Mouse (Mus musculus) left cerebral cortex, postnatal 14 days (tissue): ENCODE data around the gene Bola1. TPM values are rescaled to one million over a fixed set of nuclear protein-coding genes. Genes with fewer than 3 reads are reported as not detected.
A peak's percentile ranks its signal among the peaks of the same experiment; 100 is the strongest.
"Not testable (repeated sequence)": the region's sequence is repeated elsewhere in the genome, so short reads cannot be mapped to it uniquely, and the experiment has no call there.

Experiments
- DNase-seq, 2 experiments: peaks; one replicate each; pipeline ENCODE4 v3.0.0; 2021 to 2022; ENCODE audit warnings: low spot score in 2 of 2, mixed read lengths in 1 of 2
- intact Hi-C: fragments of 180-260 bp; cut with DNase I; formaldehyde crosslinking; loops from one replicate; pipeline ENCODE4 v1.15.1; 2025
- total RNA-seq, 2 experiments: library from RNA; stranded (reverse); gene quantifications; 2 replicates each; pipeline ENCODE4 v1.2.3; 2021

Bola1 gene
- total RNA-seq, 2 experiments from 2014 or later, result 16.8 to 17.6 TPM

DNA sequence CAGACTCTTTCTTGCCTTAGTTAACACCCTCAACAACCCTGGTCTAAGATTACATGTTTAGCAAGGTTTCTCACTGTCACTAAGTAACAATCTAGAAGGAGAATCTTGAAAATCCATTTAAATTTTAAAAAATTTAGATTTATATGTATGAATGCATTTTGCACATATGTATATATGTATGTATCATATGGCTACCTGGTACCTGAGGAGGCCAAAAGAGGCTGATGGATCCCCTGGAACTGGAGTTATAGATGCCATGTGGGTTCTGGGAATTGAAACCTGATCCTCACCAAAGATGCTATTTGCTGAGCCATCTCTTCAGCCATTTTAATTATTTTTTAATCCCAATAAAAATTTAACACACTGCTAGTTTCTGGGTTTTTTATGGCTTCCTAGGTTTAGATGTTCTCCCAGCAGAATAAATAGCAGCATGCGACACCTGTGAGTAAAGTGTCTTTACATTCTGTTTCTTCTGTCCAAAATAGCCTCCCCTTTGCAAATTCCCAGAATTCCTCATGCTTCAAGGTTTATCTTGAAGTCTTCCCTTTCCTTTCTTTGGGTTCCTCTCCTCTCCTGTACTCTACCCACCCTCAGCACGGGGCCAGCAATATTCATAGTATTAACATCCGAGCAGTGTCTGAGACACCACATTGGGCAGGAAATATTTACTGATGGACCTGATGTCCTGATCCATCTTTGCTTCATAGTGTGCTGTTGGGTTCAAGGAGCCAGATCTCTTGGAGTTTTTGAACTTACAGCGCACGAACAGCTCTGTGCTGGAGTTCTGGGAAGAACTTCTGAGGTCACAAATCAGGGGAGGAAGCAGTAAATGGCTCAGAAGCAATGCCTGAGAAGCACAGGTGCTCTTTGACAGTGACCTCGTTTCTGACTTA is 28.9 kb upstream of the Bola1 start:
- no peak for DNase-seq
- intact Hi-C loops, result no loop called here

DNA sequence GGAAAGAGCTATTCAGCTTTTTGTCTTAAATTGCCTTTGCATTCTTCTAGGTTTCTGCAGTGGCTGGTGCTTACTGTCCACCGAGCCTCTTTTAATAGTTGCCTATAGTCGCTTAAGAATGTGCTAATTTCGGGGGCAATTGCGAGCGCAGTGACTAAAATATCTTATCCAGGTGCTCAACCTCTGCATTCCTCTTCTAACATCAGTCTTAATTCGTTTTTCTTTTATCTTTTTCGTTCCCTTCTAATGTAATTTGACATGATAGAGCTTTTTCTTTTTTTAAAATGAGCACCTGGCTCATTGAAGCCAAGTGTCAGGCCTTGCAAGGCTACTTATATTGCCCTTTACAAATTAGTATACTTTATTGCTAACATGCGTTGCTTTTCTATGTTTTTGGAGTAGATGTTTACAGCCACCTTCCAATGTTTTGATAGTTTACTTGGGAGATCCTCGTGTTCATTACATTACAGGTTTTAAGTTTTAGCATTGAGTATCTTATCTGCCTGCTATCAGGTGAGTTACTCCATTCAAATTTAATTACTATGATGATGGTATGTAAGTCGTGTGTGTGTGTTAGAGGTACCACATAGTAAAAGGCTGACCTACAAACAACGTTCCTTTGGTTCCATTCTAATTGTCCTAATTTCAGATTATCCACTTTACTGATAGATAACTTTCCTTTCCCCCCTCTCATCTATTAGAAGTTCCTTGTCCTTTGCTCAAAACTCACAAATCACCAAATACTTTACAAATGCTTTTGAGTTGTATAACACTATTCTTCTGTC is 28.0 kb upstream of the Bola1 start:
- intact Hi-C loops, result no loop called here
- no peak for DNase-seq

DNA sequence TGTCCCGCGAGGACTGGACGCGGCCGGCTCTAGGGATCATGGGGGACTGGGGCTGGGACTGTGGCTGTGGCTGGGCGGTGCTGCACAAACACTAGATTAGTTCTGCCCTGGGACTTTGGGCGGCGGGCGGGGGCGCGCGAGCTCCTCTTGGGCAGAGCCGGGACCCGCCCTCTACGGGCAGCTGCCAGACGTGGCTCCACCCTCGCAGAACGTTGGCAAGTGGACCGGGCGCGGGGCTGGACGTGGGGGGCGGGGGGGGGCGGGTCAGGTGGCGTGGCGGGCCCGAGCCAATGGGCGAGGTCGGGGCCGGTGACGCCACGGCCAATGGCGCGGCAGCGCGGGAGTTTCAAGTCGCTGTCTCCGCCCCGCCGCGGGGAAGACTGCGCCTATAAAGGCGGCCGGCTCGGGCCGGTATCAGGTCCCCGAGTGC is 26.9 kb upstream of the Bola1 start, which contains the start of gene Hist2h3c1:
Hist2h3c1 (plus strand) TSS at position 259 of the 430 bp plus-strand sequence.
- intact Hi-C loops, DNase-seq: not testable (repeated sequence)

DNA sequence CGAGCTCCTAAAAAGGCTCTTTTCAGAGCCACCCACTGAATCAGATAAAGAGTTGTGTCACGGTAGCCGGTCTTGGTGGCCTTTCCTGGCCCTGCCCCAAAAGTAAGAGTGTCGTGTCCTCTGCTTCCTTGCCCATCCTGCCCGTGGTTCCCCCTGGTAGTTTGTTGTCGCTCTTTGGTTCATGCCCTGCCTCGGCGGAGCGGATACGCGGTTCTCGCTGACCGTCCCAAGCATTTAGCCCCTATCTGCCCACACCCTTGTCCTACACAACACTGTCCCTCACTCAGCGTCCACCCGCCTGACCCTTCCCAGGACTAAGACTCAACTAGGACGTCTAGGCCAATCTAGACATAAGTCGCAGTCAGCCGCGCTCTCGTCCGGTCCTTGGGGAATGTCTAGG is 26.5 kb upstream of the Bola1 start:
- intact Hi-C loops, result not testable (repeated sequence)

DNA sequence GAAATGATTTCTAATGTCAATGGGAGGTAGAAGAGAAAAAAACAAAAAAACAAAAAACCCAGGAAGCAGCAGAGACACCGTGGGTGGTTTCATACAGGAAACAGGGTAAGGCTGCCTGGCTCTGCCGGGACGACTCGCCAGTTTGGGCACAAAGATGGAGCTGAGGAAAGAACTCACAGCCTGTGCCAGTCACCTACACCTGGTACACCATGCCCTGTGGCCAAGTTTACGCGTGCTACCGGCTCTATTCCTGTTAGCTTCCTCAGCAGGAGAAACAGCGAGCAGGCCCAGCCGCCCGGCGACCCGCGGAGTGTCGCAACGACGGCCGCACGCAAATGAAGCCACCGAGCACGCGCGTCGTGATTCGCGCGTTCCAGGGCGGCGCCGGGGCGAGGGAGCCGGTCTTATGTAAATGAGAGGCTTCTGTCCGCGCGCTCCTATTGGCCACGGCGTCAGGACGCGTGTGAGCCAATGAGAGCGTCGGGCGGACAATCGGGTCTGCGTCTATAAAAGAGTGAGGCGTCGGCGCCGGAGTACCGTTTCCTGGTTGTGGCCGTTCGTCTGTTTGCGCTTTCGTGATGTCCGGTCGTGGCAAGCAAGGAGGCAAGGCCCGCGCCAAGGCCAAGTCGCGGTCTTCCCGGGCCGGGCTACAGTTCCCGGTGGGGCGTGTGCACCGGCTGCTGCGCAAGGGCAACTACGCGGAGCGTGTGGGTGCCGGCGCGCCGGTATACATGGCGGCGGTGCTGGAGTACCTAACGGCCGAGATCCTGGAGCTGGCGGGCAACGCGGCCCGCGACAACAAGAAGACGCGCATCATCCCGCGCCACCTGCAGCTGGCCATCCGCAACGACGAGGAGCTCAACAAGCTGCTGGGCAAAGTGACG is 25.7 kb upstream of the Bola1 start, which contains the start of gene Hist2h2aa1:
Hist2h2aa1 (plus strand) TSS at position 495 of the 884 bp plus-strand sequence.
- intact Hi-C loops, result not testable (repeated sequence)
- DNase-seq, result peak; percentile 86

More for the DNA sequence above, 26.5 kb upstream of the Bola1 start:
- not testable (repeated sequence) for DNase-seq

DNA sequence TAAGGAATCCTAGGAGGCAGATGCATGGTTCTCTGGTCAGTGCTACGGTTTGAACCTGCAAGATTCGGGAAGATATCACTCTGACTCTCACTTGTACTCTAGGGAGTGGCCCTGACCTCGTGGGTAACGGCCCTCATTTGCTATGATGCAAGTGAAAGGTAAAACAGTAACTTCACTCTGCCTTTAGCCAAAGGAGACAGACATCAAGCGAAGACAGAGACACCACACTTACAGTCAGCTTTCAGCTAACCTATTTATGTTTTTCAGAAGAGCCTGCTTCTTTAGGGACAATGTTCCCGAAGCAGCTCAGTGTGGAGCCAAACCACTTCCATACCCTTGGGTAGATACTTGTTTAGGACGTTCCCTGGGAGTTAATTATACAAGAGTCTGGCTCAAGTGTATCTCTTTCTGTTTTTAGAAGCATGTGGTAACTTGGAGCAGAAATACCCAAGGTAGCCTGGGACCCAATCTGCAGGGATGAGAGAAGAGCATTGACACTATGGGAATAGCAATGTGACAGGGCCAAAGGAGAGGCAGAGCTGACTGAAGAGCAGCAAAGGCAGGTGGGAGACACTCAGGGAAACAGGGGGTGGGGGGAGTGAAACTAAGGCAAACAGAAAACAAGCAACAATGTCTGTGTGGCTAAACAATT is 24.5 kb upstream of the Bola1 start:
- intact Hi-C loops, result no loop called here
- no peak for DNase-seq

DNA sequence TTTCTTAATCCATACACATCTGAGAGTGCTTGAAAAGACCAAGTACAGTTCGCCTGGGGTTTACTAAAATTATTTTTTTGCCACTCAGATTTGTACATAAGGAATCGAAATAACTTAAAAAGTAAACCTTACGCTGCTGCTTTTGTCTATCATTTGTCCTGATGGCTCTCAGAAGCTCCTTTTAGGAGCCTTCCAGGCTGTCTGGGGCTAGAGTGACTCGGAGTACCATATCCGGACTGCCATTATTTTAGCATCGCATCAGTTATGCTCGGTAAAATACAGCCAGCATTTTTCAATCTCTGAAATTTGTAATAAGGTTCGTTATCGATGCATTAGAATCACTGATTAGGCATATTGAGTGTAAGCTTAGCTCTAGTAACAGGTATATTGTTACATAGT is 21.3 kb upstream of the Bola1 start:
- DNase-seq, result no peak
- intact Hi-C loops, result no loop called here

DNA sequence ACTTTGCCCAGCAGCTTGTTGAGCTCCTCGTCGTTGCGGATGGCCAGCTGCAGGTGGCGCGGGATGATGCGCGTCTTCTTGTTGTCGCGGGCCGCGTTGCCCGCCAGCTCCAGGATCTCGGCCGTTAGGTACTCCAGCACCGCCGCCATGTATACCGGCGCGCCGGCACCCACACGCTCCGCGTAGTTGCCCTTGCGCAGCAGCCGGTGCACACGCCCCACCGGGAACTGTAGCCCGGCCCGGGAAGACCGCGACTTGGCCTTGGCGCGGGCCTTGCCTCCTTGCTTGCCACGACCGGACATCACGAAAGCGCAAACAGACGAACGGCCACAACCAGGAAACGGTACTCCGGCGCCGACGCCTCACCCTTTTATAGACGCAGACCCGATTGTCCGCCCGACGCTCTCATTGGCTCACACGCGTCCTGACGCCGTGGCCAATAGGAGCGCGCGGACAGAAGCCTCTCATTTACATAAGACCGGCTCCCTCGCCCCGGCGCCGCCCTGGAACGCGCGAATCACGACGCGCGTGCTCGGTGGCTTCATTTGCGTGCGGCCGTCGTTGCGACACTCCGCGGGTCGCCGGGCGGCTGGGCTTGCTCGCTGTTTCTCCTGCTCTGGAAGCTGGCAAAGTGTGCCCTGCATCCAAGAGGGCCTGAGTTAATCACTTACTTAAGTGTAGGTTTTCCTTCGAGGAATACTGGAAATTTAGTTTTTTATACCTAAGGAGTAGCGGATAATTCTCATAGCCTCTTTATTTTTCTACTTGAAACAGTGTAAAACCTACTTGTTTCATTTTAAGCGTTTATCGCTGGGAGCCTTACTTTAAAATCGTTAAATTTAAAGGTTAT is 20.7 kb upstream of the Bola1 start, which contains the start of gene Hist2h2aa2:
Hist2h2aa2 (minus strand) TSS at position 328 of the 850 bp plus-strand sequence.
- intact Hi-C loops, result not testable (repeated sequence)
- peak; percentile 95 to 99 for DNase-seq

DNA sequence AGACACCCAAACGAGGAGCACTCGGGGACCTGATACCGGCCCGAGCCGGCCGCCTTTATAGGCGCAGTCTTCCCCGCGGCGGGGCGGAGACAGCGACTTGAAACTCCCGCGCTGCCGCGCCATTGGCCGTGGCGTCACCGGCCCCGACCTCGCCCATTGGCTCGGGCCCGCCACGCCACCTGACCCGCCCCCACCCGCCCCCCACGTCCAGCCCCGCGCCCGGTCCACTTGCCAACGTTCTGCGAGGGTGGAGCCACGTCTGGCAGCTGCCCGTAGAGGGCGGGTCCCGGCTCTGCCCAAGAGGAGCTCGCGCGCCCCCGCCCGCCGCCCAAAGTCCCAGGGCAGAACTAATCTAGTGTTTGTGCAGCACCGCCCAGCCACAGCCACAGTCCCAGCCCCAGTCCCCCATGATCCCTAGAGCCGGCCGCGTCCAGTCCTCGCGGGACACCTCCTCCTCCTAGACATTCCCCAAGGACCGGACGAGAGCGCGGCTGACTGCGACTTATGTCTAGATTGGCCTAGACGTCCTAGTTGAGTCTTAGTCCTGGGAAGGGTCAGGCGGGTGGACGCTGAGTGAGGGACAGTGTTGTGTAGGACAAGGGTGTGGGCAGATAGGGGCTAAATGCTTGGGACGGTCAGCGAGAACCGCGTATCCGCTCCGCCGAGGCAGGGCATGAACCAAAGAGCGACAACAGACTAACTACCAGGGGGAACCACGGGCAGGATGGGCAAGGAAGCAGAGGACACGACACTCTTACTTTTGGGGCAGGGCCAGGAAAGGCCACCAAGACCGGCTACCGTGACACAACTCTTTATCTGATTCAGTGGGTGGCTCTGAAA is 19.7 kb upstream of the Bola1 start, which contains the start of gene Hist2h3c2:
Hist2h3c2 (minus strand) TSS at position 174 of the 840 bp plus-strand sequence.
- DNase-seq, intact Hi-C loops: not testable (repeated sequence)

DNA sequence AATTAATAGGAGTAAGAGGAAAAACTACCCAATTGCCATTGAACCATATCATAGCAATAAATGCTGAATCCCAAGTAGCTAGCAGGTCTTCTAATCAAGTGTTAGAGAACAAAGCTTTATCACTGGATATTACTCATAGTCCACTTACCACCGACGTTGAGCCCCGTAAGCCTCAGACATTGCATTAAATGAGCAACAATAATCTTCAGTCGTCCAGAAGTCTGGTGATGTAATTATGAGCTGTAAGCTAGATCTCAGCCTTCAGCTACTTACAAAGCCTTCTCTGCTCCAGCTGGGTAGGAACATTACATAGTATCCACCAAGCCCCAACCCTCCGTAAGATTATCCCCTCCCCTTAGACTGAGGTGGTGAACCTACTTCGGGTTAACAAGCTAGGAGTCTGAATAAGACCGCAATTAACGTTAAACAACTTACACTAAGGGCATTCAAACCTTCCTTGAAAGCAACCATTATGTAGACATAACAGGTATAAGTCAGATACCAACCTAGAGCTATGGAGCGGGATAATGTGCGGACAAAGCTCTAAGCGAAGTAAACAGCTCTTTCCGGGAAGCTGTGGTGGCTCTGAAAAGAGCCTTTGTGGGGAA is 18.5 kb upstream of the Bola1 start:
- DNase-seq, result no peak
- intact Hi-C loops, result no loop called here

DNA sequence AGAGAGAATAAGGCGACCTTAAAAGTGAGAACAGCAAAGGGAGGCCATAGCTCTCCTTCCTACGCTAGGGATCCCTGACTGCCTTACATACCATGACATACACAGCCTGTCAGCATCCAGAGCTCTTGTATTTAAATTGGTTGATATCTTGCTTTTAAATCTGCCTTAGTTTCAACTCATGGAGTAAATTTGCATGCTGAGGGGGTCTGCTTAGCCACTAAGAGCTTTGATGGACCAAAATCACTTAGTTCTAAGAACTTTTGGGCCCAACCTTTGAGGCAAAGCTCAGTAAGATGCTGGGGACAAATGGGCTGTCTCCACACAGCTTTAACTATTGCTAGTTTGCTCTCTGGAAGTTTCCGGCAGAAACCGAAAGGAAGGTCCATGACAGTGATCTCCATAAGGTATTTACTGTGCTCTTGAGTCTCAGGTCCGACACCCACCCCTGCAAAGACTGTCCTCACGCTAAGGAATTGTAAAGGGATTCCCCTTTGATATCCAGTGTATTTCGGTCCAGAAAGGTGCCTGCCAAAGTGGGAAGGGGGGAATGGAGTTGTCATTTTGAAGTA is 17.9 kb upstream of the Bola1 start:
- no peak for DNase-seq
- intact Hi-C loops, result no loop called here

DNA sequence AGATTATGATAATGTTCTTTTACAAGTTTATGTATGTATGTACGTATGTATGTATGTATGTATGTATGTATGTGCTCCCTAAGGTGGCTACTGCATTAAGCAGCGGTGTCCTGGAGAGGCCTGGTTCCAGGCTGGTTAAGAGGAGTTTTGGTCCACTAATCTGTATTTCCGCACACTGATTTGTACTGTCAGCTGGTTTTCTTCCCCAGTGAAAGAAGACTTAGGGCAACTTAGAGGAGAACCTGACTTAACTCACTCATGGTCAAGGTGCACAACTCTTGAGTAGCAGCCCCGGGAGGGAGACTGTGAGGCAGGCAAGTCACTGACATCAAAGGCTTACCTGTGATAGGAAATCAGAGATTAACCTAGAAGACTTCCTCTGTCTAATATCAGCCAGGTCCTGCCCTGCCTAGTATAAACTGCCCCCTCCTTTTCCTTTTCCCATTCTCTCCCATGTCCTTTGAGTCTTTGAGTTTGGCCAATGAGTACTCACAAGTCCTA is 17.4 kb upstream of the Bola1 start:
- intact Hi-C loops, result no loop called here
- no peak for DNase-seq

DNA sequence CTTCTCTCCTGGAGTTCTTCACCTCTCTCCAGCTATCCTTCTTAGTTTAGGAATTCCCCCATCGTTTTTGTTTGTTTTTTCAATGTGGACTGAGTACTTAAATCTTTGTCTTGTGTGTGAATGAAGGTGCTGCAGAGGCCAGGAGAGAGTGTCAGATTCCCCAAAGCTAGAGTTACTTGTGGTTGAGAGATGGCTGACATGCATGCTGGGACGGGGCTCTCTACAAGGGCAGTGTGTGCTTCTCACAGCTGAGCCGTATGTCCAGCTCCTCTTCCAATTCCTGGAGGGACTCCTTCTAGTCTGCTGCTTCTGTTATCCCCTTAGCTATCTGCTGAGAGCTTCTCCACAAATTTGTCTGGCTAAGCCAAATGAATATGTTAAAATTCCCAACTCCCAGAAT is 16.3 kb upstream of the Bola1 start:
- no peak for DNase-seq
- intact Hi-C loops, result no loop called here

DNA sequence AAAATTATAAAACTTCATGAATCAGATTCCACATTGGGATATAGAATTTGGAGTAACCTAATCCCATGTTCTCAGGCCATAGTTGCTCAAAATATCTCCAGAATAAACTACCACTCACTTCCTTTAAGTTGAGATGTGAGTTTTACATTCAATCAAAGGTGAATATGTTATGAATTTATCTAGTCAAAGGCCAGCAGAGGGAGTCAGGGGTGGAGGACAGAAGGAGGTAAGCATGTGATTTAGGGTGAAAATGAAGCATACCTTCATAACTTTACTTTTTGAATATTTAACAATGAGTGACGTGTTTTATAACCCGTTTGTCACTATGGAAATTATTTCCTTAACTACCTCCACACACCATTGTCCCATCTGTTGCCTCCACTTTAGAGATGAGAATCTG is 15.4 kb upstream of the Bola1 start:
- intact Hi-C loops, result no loop called here

DNA sequence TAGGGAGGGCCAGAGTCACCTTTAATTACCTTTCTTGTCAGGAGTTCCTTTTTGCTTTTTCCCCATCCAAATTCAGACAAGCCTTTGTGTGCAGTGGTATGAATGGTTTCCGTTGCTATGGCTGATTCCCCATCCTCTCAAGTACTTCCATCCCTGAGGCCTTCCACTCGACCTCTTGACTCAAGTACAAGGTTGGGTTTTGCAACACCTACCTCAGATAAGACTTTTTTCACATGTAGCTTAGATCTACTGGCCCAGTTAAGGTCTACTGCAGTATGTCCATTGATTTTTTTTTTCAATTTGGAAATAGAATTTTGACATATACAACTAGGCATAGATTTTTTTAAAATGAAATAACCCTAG is 12.2 kb upstream of the Bola1 start:
- DNase-seq, result no peak
- intact Hi-C loops, result no loop called here

More for the DNA sequence above, 15.4 kb upstream of the Bola1 start:
- no peak for DNase-seq
